Mouse (Mus musculus): ENCODE measurements at regions not wholly inside any gene's neighbourhood (a gene's known extent, or its start where the extent isn't known, plus 50 kb on each side); places are given as distances from the start of the nearest gene placed in this dataset.

- no peak for DNase-seq (ENCODE audit: low spot score in 2 of 2)
Observed at GRCm38 (mm10) chr4:10141238-10141934, 732.9 kb upstream of the 2610301B20Rik start.

GRCm38 (mm10) chr4:10149911-10150310, 724.4 kb upstream of the 2610301B20Rik start:
- no peak for DNase-seq (ENCODE audit: low spot score in 2 of 2)

DNA sequence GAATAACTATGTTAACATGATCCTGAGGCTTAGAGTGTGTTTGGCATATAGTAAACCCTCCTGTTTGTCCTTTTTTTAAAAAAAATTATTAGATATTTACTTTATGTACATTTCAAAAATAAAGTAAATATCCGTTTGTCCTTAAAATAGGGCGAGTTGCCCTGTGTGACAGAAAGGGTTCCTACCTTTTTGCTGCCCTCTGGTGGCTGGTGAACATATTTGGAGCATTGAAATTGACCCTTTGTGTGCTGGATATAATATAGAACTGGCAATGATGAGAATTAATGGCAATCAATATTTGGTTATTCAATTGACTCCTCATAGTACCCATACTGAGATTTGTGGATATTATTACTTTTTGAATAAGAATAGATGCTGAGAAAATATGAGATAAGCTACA, 723.8 kb upstream of the 2610301B20Rik start:
- DNase-seq (ENCODE audit: low spot score in 2 of 2): no peak

DNA sequence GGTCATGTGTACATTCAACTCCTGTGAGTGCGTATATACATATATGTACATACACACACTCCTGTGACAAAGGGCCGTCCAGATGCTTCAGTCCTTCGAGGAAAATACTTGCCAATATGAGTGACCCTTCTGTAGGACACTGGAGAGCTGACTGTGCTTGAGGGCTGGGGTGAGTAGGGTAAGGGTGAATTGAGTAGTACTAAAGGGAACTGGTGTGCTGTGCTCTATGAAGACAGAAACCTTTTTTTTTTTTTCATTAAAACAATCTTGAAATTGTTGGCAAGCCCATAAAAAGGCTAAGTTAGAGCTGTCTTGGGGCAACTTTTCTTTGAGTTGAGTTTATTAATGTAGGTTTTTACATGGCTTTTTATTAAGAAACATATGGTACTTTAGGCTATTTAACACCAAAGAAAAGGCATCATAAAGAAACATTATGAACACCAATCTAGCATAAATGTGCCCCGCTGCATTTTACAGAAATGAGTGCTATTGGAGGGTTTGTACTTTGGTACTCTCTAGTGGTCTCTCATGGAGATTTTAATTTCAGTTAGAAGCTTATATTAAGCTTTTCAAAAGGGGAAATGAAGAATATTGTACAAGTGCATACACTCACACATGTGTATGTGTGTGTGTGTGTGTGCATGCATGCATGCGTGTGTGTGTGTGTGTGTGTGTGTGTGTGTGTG, 718.5 kb upstream of the 2610301B20Rik start:
- no peak for DNase-seq (ENCODE audit: low spot score in 2 of 2)

DNA sequence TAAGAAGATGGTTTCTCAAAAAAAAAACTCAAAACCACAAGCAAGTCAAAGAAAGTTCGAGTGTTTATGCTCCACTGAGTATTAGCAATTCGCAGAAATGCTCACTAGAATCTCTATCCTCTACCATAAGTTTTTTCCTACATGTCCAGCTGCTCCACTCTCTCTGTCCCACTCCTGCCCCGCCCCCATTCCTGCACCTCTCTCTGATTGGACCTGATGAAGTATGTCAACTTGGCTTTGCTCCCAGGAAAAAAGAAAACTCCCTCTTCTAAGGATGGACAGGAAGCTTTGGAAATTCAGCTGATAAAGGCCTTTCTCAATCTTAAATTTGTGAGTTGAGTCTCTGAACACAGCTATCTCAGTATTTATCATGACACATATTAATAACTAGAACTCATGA, 684.4 kb upstream of the 2610301B20Rik start:
- no peak for DNase-seq (ENCODE audit: low spot score in 2 of 2)

GRCm38 (mm10) chr4:10197245-10197943, 676.9 kb upstream of the 2610301B20Rik start:
- DNase-seq (ENCODE audit: low spot score in 2 of 2): no peak

- no peak for DNase-seq (ENCODE audit: low spot score in 2 of 2)
Observed at GRCm38 (mm10) chr4:10201835-10202234, 672.5 kb upstream of the 2610301B20Rik start.

DNA sequence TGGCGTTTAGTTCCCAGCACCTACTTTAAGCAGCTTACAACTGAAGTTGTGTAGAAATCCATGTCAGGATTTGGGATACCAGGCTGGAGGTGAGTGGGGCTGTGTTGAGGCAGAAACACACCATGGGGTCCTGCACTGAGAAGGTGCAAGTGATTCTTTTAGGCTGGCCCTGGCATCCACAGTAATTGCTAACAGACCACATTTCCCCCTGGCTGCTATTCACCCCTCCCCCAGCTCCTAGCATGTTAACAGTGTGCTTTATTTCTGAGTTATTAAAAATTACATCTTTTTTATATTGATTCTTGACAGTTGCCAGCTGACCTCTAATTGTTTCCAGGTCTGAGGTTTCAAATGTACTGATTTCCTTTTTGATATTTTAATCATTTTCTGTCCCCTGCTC, 670.1 kb upstream of the 2610301B20Rik start:
- no peak for DNase-seq (ENCODE audit: low spot score in 2 of 2)

DNA sequence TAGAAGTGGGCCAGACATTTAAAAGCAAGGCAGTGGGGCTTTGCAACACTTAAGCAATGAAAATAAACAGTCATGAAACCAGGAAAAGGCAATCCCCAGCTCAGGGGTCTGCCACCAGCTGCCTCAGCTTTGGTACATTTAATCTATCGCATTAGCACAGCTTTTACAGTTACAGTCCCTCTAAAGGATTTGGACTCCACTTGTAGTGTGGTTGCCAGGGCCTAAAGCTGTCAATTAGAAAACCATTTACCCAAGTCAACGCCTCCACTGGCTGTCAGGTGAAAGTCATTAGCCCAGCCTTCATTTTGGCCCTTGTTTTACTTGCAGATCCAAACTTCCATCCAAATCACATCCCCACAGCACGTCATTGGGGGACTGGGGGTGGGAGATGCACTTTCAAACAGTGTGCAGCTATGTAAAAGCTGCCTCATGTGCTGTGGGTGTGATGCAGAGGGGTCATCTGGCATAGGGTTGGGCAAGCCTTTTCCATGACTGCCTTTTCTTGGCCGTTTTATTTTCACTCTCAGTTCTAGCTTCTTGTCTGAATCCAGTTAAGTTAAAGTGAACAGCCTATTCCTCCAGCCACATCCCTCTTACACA, 664.9 kb upstream of the 2610301B20Rik start:
- DNase-seq (ENCODE audit: low spot score in 2 of 2): no peak

GRCm38 (mm10) chr4:10211303-10211702, 663.0 kb upstream of the 2610301B20Rik start:
- DNase-seq (ENCODE audit: low spot score in 2 of 2): no peak

DNA sequence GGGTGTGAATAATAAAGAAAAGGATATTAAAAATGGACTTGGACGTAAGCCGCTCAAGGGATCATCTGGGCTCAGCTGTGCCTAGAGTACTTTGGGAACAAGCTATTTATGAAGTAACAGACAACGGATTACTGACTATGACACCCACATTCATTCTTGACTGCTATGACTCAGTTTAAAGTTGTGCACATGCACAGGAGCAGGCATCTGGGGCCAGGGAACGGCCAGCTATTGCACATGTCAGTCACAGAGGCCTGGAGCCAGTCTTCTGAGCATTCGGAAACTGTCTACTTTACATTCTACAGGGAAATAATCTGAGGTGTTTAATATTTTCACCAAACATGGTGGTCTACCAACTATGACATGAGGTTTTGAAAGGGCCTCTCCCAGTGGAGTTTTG, 639.0 kb upstream of the 2610301B20Rik start:
- DNase-seq (ENCODE audit: low spot score in 2 of 2): no peak

- no peak for DNase-seq (ENCODE audit: low spot score in 2 of 2)
Observed at GRCm38 (mm10) chr4:10242117-10242516, 632.2 kb upstream of the 2610301B20Rik start.

- DNase-seq (ENCODE audit: low spot score in 2 of 2): no peak
Observed at GRCm38 (mm10) chr4:10242909-10243308, 631.4 kb upstream of the 2610301B20Rik start.

GRCm38 (mm10) chr4:10254029-10254690, 620.1 kb upstream of the 2610301B20Rik start:
- no peak for DNase-seq (ENCODE audit: low spot score in 2 of 2)

GRCm38 (mm10) chr4:10257537-10257936, 616.8 kb upstream of the 2610301B20Rik start:
- DNase-seq (ENCODE audit: low spot score in 2 of 2): no peak

GRCm38 (mm10) chr4:10260351-10260750, 613.9 kb upstream of the 2610301B20Rik start:
- DNase-seq (ENCODE audit: low spot score in 2 of 2): no peak

DNA sequence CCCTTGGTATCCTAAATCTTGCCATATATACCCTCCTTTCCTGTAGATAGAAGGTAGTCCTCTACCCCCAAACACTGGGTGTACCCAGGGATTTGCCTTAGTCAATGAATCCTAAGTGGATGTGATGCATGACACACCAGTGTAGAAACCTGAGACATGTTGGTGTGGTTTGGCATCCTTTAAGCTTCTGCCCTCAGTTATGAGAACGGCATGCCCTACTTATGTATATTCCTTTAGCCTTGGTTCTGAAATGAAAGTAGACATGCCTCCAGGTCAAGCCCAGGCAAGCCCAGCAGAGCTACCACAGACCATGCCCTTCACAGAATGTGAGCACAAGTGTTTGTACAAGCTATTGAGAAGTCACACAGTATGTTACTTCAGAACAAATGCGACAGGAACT, 608.4 kb upstream of the 2610301B20Rik start:
- no peak for DNase-seq (ENCODE audit: low spot score in 2 of 2)

- no peak for DNase-seq (ENCODE audit: low spot score in 2 of 2)
Observed at GRCm38 (mm10) chr4:10285562-10285961, 588.7 kb upstream of the 2610301B20Rik start.

GRCm38 (mm10) chr4:10290326-10290725, 584.0 kb upstream of the 2610301B20Rik start:
- DNase-seq (ENCODE audit: low spot score in 2 of 2): no peak

- no peak for DNase-seq (ENCODE audit: low spot score in 2 of 2)
Observed at GRCm38 (mm10) chr4:10295012-10295530, 579.2 kb upstream of the 2610301B20Rik start.

GRCm38 (mm10) chr4:10296220-10296619, 578.1 kb upstream of the 2610301B20Rik start:
- no peak for DNase-seq (ENCODE audit: low spot score in 2 of 2)

DNA sequence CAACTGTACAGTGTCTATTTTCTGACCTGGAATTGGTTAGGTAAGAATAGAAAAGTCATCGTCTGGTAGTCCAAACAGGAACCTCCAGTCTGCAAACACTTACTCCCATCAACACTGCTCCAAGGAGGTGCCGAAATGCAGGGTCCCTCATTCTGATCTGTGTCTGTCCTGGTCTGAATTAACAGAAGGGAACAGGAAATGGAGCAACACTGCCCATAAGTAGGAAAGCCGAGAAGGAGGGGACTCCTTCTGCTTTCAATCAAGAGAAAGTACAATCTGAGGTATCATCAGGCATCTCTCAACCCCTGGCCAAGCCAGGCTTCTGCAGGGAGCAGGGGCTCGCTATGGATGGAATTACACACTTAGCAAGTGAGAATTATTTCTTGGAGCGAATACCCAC, 562.4 kb upstream of the 2610301B20Rik start:
- DNase-seq (ENCODE audit: low spot score in 2 of 2): no peak

Data from right cerebral cortex, postnatal 36 days (tissue).